Mouse (Mus musculus): ENCODE measurements at regions not wholly inside any gene's neighbourhood (a gene's known extent, or its start where the extent isn't known, plus 50 kb on each side); places are given as distances from the start of the nearest gene placed in this dataset.

DNA sequence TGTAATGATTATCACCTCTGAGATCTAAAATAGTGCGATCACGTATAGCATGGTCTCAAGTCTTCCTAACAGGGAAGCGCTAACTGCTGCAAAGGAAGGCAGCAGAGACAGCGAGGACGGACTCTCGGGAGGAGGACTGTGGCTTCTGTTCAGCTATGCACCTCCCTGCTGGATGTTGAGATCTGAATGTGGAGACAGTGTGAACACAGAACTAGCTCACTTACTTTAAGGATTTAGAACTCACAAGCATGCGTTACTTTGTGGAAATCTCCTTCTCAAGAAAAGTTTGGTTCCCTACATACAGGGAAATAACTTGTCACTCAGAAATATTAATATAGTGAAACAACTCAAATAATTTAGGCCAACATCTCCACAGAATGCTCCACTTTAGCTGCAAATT, 109.8 kb downstream of the Nhlrc3 start:
- Histone ChIP-seq H3K27ac (replicated peaks; ENCODE audit: low read depth, low read length) (peak overlapping the region; percentile 40), H3K9ac (ENCODE audit: low read depth, low read length) (no peak overlapping the region), H3K9me3 (ENCODE audit: control insufficient read depth, low read length) (0 out of 2 replicates have a peak, but pooled peaks cover 3% of the 10 kb centered on the region), H3K36me3 (ENCODE audit: control insufficient read depth, insufficient read depth, low read length) (no peaks in the 10 kb centered on the region), H3K4me3 (ENCODE audit: low read depth, low read length) (no peak overlapping the region), H3K4me1 (ENCODE audit: control insufficient read depth, insufficient read depth, low read length) (no peaks in the 10 kb centered on the region; the same call in 1 of the 2 replicates), H3K4me2 (ENCODE audit: low read depth, low read length) (no peak overlapping the region), H3K27me3 (replicated peaks; ENCODE audit: control insufficient read depth, insufficient read depth, low read length) (peaks cover 5% of the 10 kb centered on the region; the same call in 1 of the 2 replicates)
- DNase-seq (ENCODE audit: low spot score) = no peak
- ATAC-seq (ENCODE audit: low read depth) = peak; percentile 4; the same call in 1 of the 2 replicates
- 57% methylated on average over 7 of the region's 7 CpGs for WGBS

DNA sequence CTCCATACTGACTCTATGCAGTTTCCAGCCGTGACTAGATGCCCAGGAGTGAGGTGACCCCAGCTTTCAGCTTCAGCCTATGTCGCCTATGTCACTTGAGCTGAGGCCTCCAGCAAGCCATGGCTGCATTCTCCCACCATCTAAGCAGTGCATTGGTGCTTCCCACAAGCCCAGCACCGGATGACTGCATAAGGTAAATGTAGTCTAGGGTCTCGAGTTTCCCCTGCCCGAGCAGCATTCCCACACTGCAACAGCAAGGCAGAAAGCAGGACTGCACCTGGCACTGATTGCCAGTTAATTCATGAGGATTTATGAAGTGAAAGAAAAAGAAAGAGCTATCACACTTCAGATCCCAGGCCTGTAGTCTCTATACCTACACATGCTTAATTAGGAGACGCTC, 119.5 kb downstream of the Nhlrc3 start:
- H3K4me3 ChIP-seq (ENCODE audit: low read depth, low read length) = no peak overlapping the region
- no peaks in the 10 kb centered on the region; the same call in 1 of the 2 replicates for H3K27me3 ChIP-seq (replicated peaks; ENCODE audit: control insufficient read depth, insufficient read depth, low read length)
- WGBS = 55% methylated on average over 6 of the region's 6 CpGs
- no peaks in the 10 kb centered on the region for H3K4me1 ChIP-seq (ENCODE audit: control insufficient read depth, insufficient read depth, low read length)
- no peak overlapping the region for H3K9ac ChIP-seq (ENCODE audit: low read depth, low read length)
- H3K27ac ChIP-seq (replicated peaks; ENCODE audit: low read depth, low read length) = no peak overlapping the region
- H3K4me2 ChIP-seq (ENCODE audit: low read depth, low read length) = no peak overlapping the region
- no peak for DNase-seq (ENCODE audit: low spot score)
- no peak for ATAC-seq (ENCODE audit: low read depth)
- no peaks in the 10 kb centered on the region for H3K9me3 ChIP-seq (ENCODE audit: control insufficient read depth, low read length)
- H3K36me3 ChIP-seq (ENCODE audit: control insufficient read depth, insufficient read depth, low read length) = no peaks in the 10 kb centered on the region

DNA sequence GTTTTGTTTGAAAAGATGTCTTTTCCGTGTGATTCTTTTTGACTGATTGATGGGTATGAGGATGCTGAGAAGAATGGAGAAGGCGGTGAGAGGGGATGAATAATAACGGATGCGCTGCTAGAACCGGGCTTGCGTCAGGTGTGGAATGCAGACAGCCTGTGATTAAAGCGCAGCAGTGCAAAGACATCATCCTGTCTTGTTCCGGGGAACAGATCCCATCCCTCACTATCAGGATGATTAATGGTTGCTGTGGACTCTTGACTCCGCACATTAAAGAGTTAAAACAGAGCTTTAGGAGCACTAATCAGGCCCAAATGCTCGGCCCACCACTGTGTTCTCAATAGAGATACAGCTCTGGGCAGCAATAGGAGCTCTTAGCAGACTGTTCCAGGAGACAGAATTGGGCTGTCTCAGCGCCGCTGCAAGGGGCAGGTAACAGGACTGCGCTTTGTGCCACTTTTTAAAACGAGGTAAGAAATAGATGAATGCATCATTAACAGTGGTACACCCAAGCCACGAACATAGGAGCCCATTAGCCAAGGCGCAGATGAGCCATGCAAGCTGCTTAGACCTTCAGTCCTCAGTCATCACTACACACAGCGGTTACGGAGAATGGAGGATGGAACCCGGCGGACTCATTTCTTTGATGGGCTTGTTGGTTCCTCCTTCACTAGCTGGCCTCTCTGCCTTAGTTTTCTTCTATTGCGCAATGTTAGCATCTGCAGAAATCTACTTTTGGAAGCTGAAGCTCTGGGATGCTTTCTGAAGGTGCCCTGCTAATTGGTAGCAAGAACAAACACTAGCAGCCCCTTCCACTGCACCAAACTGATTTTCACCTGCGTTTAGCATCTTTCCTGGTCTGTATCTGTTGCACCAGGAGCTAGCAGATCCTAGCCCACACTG, 121.6 kb downstream of the Nhlrc3 start:
- Histone ChIP-seq H3K27me3 (replicated peaks; ENCODE audit: control insufficient read depth, insufficient read depth, low read length) (no peaks in the 10 kb centered on the region; the same call in 1 of the 2 replicates), H3K9me3 (ENCODE audit: control insufficient read depth, low read length) (no peaks in the 10 kb centered on the region), H3K4me1 (ENCODE audit: control insufficient read depth, insufficient read depth, low read length) (no peaks in the 10 kb centered on the region), H3K4me2 (ENCODE audit: low read depth, low read length) (no peak overlapping the region), H3K27ac (replicated peaks; ENCODE audit: low read depth, low read length) (no peak overlapping the region), H3K36me3 (ENCODE audit: control insufficient read depth, insufficient read depth, low read length) (no peaks in the 10 kb centered on the region), H3K9ac (ENCODE audit: low read depth, low read length) (no peak overlapping the region), H3K4me3 (ENCODE audit: low read depth, low read length) (no peak overlapping the region)
- 60% methylated on average over 22 of the region's 22 CpGs for WGBS
- ATAC-seq (ENCODE audit: low read depth) (no peak), DNase-seq (ENCODE audit: low spot score) (no peak)

DNA sequence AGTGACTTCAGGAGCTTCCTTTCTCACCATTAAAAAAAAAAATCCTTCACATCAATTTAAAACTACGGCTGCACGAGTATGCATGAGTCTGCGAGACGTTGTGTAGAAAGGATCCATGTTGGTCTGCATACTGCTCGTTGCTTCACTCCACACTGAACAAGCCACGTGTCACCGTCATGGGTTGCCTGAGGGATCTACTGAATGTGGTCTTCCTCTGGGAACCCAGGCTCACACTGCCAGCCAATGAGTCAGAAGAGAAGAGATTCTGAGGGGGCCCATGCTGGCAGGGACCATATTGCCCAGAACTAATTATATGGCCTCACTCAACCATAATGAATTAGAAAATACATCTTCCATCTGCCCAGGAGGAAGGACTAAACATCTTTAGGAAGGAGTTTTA, 124.6 kb downstream of the Nhlrc3 start:
- 91% methylated on average over 7 of the region's 7 CpGs for WGBS
- Histone ChIP-seq H3K9ac (ENCODE audit: low read depth, low read length) (no peak overlapping the region), H3K27ac (replicated peaks; ENCODE audit: low read depth, low read length) (no peak overlapping the region), H3K27me3 (replicated peaks; ENCODE audit: control insufficient read depth, insufficient read depth, low read length) (no peaks in the 10 kb centered on the region; the same call in 1 of the 2 replicates), H3K36me3 (ENCODE audit: control insufficient read depth, insufficient read depth, low read length) (no peaks in the 10 kb centered on the region), H3K4me2 (ENCODE audit: low read depth, low read length) (no peak overlapping the region), H3K9me3 (ENCODE audit: control insufficient read depth, low read length) (no peaks in the 10 kb centered on the region), H3K4me1 (ENCODE audit: control insufficient read depth, insufficient read depth, low read length) (no peaks in the 10 kb centered on the region), H3K4me3 (ENCODE audit: low read depth, low read length) (no peak overlapping the region)
- DNase-seq (ENCODE audit: low spot score) (no peak), ATAC-seq (ENCODE audit: low read depth) (no peak)

DNA sequence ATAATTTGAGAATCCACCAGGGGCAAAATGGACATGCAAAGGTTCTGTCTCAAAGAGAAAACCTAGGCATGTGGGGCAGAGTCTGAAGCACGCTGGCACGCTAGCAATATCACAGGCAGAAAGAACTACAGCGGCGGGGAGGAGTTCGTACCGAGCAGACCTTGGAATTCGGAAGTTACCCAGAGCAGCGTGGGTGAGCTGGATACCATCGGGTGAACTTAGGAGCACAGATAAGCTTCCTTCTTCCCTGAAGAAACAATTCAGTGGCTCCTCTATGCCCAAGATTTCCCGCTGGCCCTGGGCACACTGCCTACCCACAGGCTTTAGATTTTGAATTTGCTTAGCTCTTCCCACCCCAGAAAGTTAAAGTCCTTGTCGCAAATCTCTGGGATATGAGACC, 129.1 kb downstream of the Nhlrc3 start:
- 39% methylated on average over 11 of the region's 11 CpGs for WGBS
- peak overlapping the region; percentile 46 for H3K4me2 ChIP-seq (ENCODE audit: low read depth, low read length)
- no peaks in the 10 kb centered on the region for H3K27me3 ChIP-seq (replicated peaks; ENCODE audit: control insufficient read depth, insufficient read depth, low read length)
- no peaks in the 10 kb centered on the region for H3K9me3 ChIP-seq (ENCODE audit: control insufficient read depth, low read length)
- no peaks in the 10 kb centered on the region for H3K36me3 ChIP-seq (ENCODE audit: control insufficient read depth, insufficient read depth, low read length)
- no peaks in the 10 kb centered on the region for H3K4me1 ChIP-seq (ENCODE audit: control insufficient read depth, insufficient read depth, low read length)
- H3K27ac ChIP-seq (replicated peaks; ENCODE audit: low read depth, low read length) = no peak overlapping the region
- ATAC-seq (ENCODE audit: low read depth) = no peak
- H3K4me3 ChIP-seq (ENCODE audit: low read depth, low read length) = peak overlapping the region; percentile 20; the same call in 1 of the 2 replicates
- no peak for DNase-seq (ENCODE audit: low spot score)
- no peak overlapping the region for H3K9ac ChIP-seq (ENCODE audit: low read depth, low read length)

DNA sequence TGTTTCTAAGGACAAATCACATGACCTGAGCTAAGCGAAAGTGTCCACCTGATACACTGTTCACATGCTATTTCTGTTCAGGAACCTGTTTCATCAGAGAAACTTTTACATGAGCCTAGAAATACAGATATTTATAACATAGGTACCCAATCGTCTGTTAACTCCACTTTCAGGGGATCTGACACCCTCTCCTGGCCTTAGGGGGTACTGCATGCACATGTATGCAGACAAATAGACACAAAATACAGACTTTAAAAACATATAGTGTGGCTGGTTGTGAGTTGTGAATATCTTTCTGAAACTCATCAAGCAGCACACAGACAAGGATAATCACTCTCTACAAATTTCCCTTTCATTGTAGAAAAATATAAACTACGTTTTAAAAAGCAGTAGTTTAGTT, 133.6 kb downstream of the Nhlrc3 start:
- H3K4me2 ChIP-seq (ENCODE audit: low read depth, low read length) = no peak overlapping the region
- no peak overlapping the region for H3K27ac ChIP-seq (replicated peaks; ENCODE audit: low read depth, low read length)
- no peaks in the 10 kb centered on the region for H3K4me1 ChIP-seq (ENCODE audit: control insufficient read depth, insufficient read depth, low read length)
- ATAC-seq (ENCODE audit: low read depth) (no peak), DNase-seq (ENCODE audit: low spot score) (no peak)
- H3K36me3 ChIP-seq (ENCODE audit: control insufficient read depth, insufficient read depth, low read length) = no peaks in the 10 kb centered on the region
- no peak overlapping the region for H3K4me3 ChIP-seq (ENCODE audit: low read depth, low read length)
- H3K9me3 ChIP-seq (ENCODE audit: control insufficient read depth, low read length) = no peaks in the 10 kb centered on the region
- no peak overlapping the region for H3K9ac ChIP-seq (ENCODE audit: low read depth, low read length)
- 57% methylated on average over 3 of the region's 3 CpGs for WGBS
- no peaks in the 10 kb centered on the region for H3K27me3 ChIP-seq (replicated peaks; ENCODE audit: control insufficient read depth, insufficient read depth, low read length)

DNA sequence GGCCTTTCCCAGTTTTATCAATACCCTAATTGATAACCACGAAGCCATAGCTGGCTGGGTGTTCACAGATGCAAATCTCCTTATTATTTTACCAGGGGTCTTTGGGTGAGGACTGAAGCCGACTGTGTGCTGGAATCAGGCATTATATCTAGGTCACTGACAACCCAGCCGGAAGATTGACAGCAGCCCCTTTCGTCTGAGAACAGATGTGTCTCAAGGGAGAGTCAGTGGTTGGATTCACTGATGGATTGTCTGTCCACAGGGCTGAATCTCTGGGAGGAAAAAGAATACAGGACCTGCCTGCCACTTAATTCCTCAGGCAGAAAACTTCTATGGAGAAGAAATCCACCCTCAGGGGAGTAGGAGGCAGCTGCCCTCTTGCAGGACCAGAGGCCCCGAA, 135.7 kb downstream of the Nhlrc3 start:
- Histone ChIP-seq H3K9me3 (ENCODE audit: control insufficient read depth, low read length) (no peaks in the 10 kb centered on the region), H3K4me1 (ENCODE audit: control insufficient read depth, insufficient read depth, low read length) (no peaks in the 10 kb centered on the region), H3K4me2 (ENCODE audit: low read depth, low read length) (no peak overlapping the region), H3K9ac (ENCODE audit: low read depth, low read length) (no peak overlapping the region), H3K4me3 (ENCODE audit: low read depth, low read length) (no peak overlapping the region), H3K27me3 (replicated peaks; ENCODE audit: control insufficient read depth, insufficient read depth, low read length) (no peaks in the 10 kb centered on the region), H3K27ac (replicated peaks; ENCODE audit: low read depth, low read length) (no peak overlapping the region), H3K36me3 (ENCODE audit: control insufficient read depth, insufficient read depth, low read length) (no peaks in the 10 kb centered on the region)
- ATAC-seq (ENCODE audit: low read depth) = no peak
- DNase-seq (ENCODE audit: low spot score) = no peak
- whole genome bisulfite sequencing = 39% methylated on average over 5 of the region's 5 CpGs

DNA sequence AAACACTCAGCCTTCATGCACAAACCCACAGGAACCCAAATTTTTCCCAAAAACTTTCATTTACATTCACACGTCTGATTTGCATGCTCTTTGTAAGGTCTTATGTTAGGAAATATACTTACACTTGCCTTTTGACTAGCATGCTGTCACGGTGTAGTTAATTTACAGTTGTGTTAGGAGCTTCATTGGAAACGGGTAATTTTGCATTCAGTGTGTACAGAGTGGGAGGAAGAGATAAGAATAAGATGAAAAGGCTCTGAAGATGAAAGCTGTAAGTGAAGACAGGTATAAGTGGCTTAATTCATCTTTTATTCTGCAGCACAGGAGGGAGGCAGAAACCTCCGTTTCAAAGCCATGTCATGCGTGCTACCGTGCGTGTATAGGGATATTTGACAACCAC, 136.2 kb downstream of the Nhlrc3 start:
- H3K9me3 ChIP-seq (ENCODE audit: control insufficient read depth, low read length) = no peaks in the 10 kb centered on the region
- no peak overlapping the region for H3K4me2 ChIP-seq (ENCODE audit: low read depth, low read length)
- no peak overlapping the region for H3K9ac ChIP-seq (ENCODE audit: low read depth, low read length)
- H3K27me3 ChIP-seq (replicated peaks; ENCODE audit: control insufficient read depth, insufficient read depth, low read length) = no peaks in the 10 kb centered on the region
- no peak for ATAC-seq (ENCODE audit: low read depth)
- no peak for DNase-seq (ENCODE audit: low spot score)
- no peak overlapping the region for H3K4me3 ChIP-seq (ENCODE audit: low read depth, low read length)
- 59% methylated on average over 7 of the region's 7 CpGs for WGBS
- H3K4me1 ChIP-seq (ENCODE audit: control insufficient read depth, insufficient read depth, low read length) = no peaks in the 10 kb centered on the region
- H3K36me3 ChIP-seq (ENCODE audit: control insufficient read depth, insufficient read depth, low read length) = no peaks in the 10 kb centered on the region
- no peak overlapping the region for H3K27ac ChIP-seq (replicated peaks; ENCODE audit: low read depth, low read length)

DNA sequence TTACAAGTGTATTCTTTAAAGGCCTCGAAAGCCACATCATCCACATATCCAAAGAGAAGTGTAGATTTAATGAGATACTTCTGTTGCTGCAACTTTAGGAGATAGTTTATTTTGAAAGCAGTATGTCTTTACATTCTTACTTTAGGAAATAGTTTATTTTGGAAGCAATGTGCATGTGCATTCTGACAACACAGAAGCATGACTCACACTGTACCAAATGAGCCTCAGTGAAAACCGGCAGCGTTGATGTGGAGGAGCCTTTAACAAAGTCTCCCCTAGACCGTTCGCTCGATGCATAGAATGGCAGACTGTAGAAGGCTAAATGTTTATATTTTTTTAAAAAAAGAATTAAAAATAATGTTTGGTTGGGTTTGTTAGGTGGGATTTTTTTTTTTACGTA, 138.1 kb downstream of the Nhlrc3 start:
- Histone ChIP-seq H3K9me3 (ENCODE audit: control insufficient read depth, low read length) (no peaks in the 10 kb centered on the region), H3K27me3 (replicated peaks; ENCODE audit: control insufficient read depth, insufficient read depth, low read length) (no peaks in the 10 kb centered on the region), H3K27ac (replicated peaks; ENCODE audit: low read depth, low read length) (no peak overlapping the region), H3K4me2 (ENCODE audit: low read depth, low read length) (no peak overlapping the region), H3K9ac (ENCODE audit: low read depth, low read length) (no peak overlapping the region), H3K4me3 (ENCODE audit: low read depth, low read length) (no peak overlapping the region), H3K4me1 (ENCODE audit: control insufficient read depth, insufficient read depth, low read length) (no peaks in the 10 kb centered on the region), H3K36me3 (ENCODE audit: control insufficient read depth, insufficient read depth, low read length) (no peaks in the 10 kb centered on the region)
- 91% methylated on average over 7 of the region's 7 CpGs for WGBS
- no peak for ATAC-seq (ENCODE audit: low read depth)
- DNase-seq (ENCODE audit: low spot score) = no peak
